Mouse (Mus musculus) midbrain, embryonic 14.5 days (tissue): Measurements from ENCODE around the gene Brip1. TPM values are rescaled to one million over a fixed set of nuclear protein-coding genes. Genes with fewer than 3 reads are reported as not detected.

Experiments
- ATAC-seq: fragments of 200-750 bp; cut with Nextera tagmentation; 2 replicates; pipeline ENCODE4 v1.8.0; 2017; ENCODE audit warnings: moderate number of reproducible peaks, moderate library complexity; ENCODE audit not compliant: low FRiP score, low TSS enrichment
- DNase-seq: peaks from one replicate; pipeline ENCODE4 v3.0.0-alpha.2; 2015
- H3K27ac ChIP-seq: fragments of 300-500 bp; sonication (generic); replicated peaks from 2 replicates; pipeline ENCODE4 v1.5.1; 2014; ENCODE audit warnings: mild to moderate bottlenecking, low read depth, low read length, moderate library complexity
- H3K27me3 ChIP-seq: fragments of 300-500 bp; sonication (generic); 2 replicates; pipeline ENCODE4 v1.6.1; 2014; ENCODE audit warnings: low read length, control low read depth, mixed read lengths; ENCODE audit not compliant: control insufficient read depth, insufficient read depth
- H3K36me3 ChIP-seq: fragments of 300-500 bp; sonication (generic); 2 replicates; pipeline ENCODE4 v1.6.1; 2014; ENCODE audit warnings: low read length, control low read depth; ENCODE audit not compliant: control insufficient read depth, insufficient read depth
- H3K4me1 ChIP-seq: fragments of 300-500 bp; sonication (generic); 2 replicates; pipeline ENCODE4 v1.6.1; 2014; ENCODE audit warnings: mild to moderate bottlenecking, antibody characterized with exemption, low read length, control low read depth; ENCODE audit not compliant: control insufficient read depth, insufficient read depth
- H3K4me2 ChIP-seq: fragments of 300-500 bp; sonication (generic); 2 replicates; pipeline ENCODE4 v1.6.1; 2014; ENCODE audit warnings: mild to moderate bottlenecking, low read length, moderate library complexity
- H3K4me3 ChIP-seq: fragments of 300-500 bp; sonication (generic); replicated peaks from 2 replicates; pipeline ENCODE4 v1.5.1; 2014; ENCODE audit warnings: low read depth, low read length
- H3K9ac ChIP-seq: fragments of 300-500 bp; sonication (generic); replicated peaks from 2 replicates; pipeline ENCODE4 v1.6.1; 2014; ENCODE audit warnings: mild to moderate bottlenecking, low read length, moderate library complexity
- H3K9me3 ChIP-seq: fragments of 300-500 bp; sonication (generic); 2 replicates; pipeline ENCODE4 v1.6.1; 2016; ENCODE audit warnings: low read length, control low read depth, mixed read lengths; ENCODE audit not compliant: control insufficient read depth
- WGBS: fragments of 180-500 bp; shearing (Covaris S2); extraction: QIAGEN DNeasy Blood & Tissue Kit; methylation state at CpG from one replicate; pipeline ENCODE4 v1.1.7; 2014; 5-methylcytosine and 5-hydroxymethylcytosine counted together
- polyA plus RNA-seq: library from polyadenylated mRNA; unstranded; fragments of >200 nt; fragmentation: Nextera tagmentation; extraction: Ambion mirVana; gene quantifications from 2 replicates; pipeline ENCODE4 v1.2.1, GENCODE M21; 2014

Gene Brip1
- polyA plus RNA-seq, 1 experiment from 2014 or later, result 1.8 TPM

GRCm38 (mm10) chr11:86059123-86059522 is 141.9 kb downstream of the Brip1 start:
- no peak overlapping the region for H3K4me3 ChIP-seq
- H3K36me3 ChIP-seq, result no peaks in the 10 kb centered on the region
- ATAC-seq (no peak), DNase-seq (no peak)
- 74% methylated on average over 4 of the region's 4 CpGs for WGBS
- H3K9me3 ChIP-seq, result no peaks in the 10 kb centered on the region
- H3K4me2 ChIP-seq, result no peak overlapping the region
- H3K27ac ChIP-seq, result no peak overlapping the region
- H3K27me3 ChIP-seq, result no peaks in the 10 kb centered on the region
- H3K4me1 ChIP-seq, result no peaks in the 10 kb centered on the region
- H3K9ac ChIP-seq, result no peak overlapping the region

- WGBS, result 76% methylated on average over 7 of the region's 7 CpGs
- no peaks in the 10 kb centered on the region for H3K36me3 ChIP-seq
- no peak overlapping the region for H3K4me2 ChIP-seq
Measured at GRCm38 (mm10) chr11:86055806-86056205, 145.2 kb downstream of the Brip1 start.

GRCm38 (mm10) chr11:86051383-86051782 is 149.6 kb downstream of the Brip1 start:
- no peak overlapping the region for H3K4me3 ChIP-seq
- ATAC-seq (no peak), DNase-seq (peak; percentile 12)
- no peaks in the 10 kb centered on the region for H3K4me1 ChIP-seq
- 9% methylated on average over 6 of the region's 6 CpGs for WGBS
- no peaks in the 10 kb centered on the region for H3K36me3 ChIP-seq
- no peak overlapping the region for H3K27ac ChIP-seq
- H3K9ac ChIP-seq, result no peak overlapping the region
- no peak overlapping the region for H3K4me2 ChIP-seq
- no peaks in the 10 kb centered on the region for H3K9me3 ChIP-seq
- H3K27me3 ChIP-seq, result no peaks in the 10 kb centered on the region

More at GRCm38 (mm10) chr11:86055806-86056205, 145.2 kb downstream of the Brip1 start:
- ATAC-seq (no peak), DNase-seq (no peak)
- no peaks in the 10 kb centered on the region for H3K27me3 ChIP-seq
- no peak overlapping the region for H3K9ac ChIP-seq
- H3K9me3 ChIP-seq, result no peaks in the 10 kb centered on the region
- no peaks in the 10 kb centered on the region for H3K4me1 ChIP-seq
- no peak overlapping the region for H3K27ac ChIP-seq
- H3K4me3 ChIP-seq, result no peak overlapping the region

GRCm38 (mm10) chr11:86050430-86051280 is 150.3 kb downstream of the Brip1 start:
- Histone ChIP-seq H3K36me3 (no peaks in the 10 kb centered on the region), H3K4me3 (no peak overlapping the region), H3K4me2 (no peak overlapping the region), H3K27me3 (no peaks in the 10 kb centered on the region), H3K4me1 (no peaks in the 10 kb centered on the region), H3K27ac (no peak overlapping the region), H3K9me3 (no peaks in the 10 kb centered on the region), H3K9ac (no peak overlapping the region)
- 87% methylated on average over 8 of the region's 8 CpGs for WGBS
- ATAC-seq, result no peak
- no peak for DNase-seq

GRCm38 (mm10) chr11:86039994-86040393 is 161.0 kb downstream of the Brip1 start:
- 72% methylated on average over 5 of the region's 5 CpGs for WGBS
- Histone ChIP-seq H3K4me1 (peaks cover 7% of the 10 kb centered on the region), H3K36me3 (no peaks in the 10 kb centered on the region), H3K4me2 (no peak overlapping the region), H3K9me3 (no peaks in the 10 kb centered on the region), H3K9ac (no peak overlapping the region), H3K4me3 (no peak overlapping the region), H3K27me3 (no peaks in the 10 kb centered on the region), H3K27ac (no peak overlapping the region)
- ATAC-seq (no peak), DNase-seq (no peak)

- Histone ChIP-seq H3K27ac (peak overlapping the region; percentile 45), H3K4me1 (peaks cover 7% of the 10 kb centered on the region), H3K36me3 (no peaks in the 10 kb centered on the region), H3K27me3 (no peaks in the 10 kb centered on the region), H3K4me3 (no peak overlapping the region), H3K4me2 (peak overlapping the region; percentile 21), H3K9me3 (no peaks in the 10 kb centered on the region), H3K9ac (no peak overlapping the region)
- DNase-seq (peak; percentile 60), ATAC-seq (no peak)
- 35% methylated on average over 8 of the region's 8 CpGs for WGBS
Measured at GRCm38 (mm10) chr11:86039355-86039754, 161.6 kb downstream of the Brip1 start.

GRCm38 (mm10) chr11:86038701-86039100 is 162.3 kb downstream of the Brip1 start:
- Histone ChIP-seq H3K4me3 (no peak overlapping the region), H3K4me1 (peaks cover 7% of the 10 kb centered on the region), H3K9me3 (no peaks in the 10 kb centered on the region), H3K4me2 (no peak overlapping the region), H3K27ac (no peak overlapping the region), H3K9ac (no peak overlapping the region), H3K27me3 (no peaks in the 10 kb centered on the region), H3K36me3 (no peaks in the 10 kb centered on the region)
- DNase-seq (peak; percentile 21), ATAC-seq (no peak)
- WGBS, result 68% methylated on average over 13 of the region's 13 CpGs

DNA sequence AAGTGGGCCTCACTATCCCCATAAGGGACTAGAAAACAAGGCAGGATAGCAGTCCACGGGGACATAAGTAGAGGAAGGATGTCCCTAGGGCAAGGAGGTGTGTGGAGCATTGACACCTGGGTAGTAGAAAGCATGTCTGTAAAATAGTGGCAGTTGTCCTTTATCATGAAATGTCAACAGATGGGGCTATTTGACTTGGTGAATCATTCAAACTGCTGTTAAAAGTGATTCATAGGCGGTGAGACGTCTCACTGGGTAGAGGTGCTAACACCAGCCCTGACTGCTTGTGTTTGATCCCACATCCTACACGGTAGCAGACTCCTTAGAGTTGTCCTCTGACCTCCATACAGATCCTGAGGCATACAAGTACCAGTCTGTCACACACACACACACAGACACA is 168.1 kb downstream of the Brip1 start:
- no peaks in the 10 kb centered on the region for H3K27me3 ChIP-seq
- no peaks in the 10 kb centered on the region for H3K36me3 ChIP-seq
- DNase-seq (no peak), ATAC-seq (no peak)
- H3K27ac ChIP-seq, result no peak overlapping the region
- no peak overlapping the region for H3K9ac ChIP-seq
- H3K9me3 ChIP-seq, result no peaks in the 10 kb centered on the region
- H3K4me1 ChIP-seq, result no peaks in the 10 kb centered on the region
- H3K4me3 ChIP-seq, result no peak overlapping the region
- 78% methylated on average over 4 of the region's 4 CpGs for WGBS
- H3K4me2 ChIP-seq, result no peak overlapping the region

DNA sequence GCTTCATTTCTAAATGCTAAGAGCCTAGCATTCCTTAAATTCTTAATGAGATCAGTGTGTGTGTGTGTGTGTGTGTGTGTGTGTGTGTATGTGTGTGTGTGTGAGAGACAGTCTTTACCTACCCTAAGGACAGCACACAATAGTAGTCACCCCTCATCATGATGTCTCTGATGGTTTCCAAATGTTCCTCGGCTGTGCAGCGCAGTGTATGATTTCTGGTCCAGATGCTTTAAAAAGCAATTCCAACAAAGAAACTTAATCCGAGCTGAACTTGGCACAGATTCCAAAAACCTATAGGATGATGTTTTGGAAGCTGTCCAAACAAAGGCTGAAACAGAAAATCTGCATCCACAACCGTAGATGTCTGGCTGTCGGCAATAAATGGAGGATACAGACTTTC is 173.0 kb downstream of the Brip1 start:
- WGBS, result 48% methylated on average over 5 of the region's 5 CpGs
- Histone ChIP-seq H3K27me3 (no peaks in the 10 kb centered on the region), H3K4me3 (no peak overlapping the region), H3K4me2 (no peak overlapping the region), H3K36me3 (no peaks in the 10 kb centered on the region), H3K4me1 (no peaks in the 10 kb centered on the region), H3K9me3 (no peaks in the 10 kb centered on the region), H3K9ac (no peak overlapping the region), H3K27ac (no peak overlapping the region)
- peak; percentile 15 for DNase-seq
- no peak for ATAC-seq
